Mouse (Mus musculus) fibroblast of lung, adult 2 months (primary cell): Measurements from ENCODE around the gene Trmt2b.
"Not testable (repeated sequence)": the region's sequence is repeated elsewhere in the genome, so short reads cannot be mapped to it uniquely, and the experiment has no call there.

Experiments
- DNase-seq: peaks from one replicate; pipeline ENCODE4 v3.0.0-alpha.2; 2011; ENCODE audit warnings: low read depth

Trmt2b gene

GRCm38 (mm10) chrX:134218161-134218560, 58.6 kb downstream of the Trmt2b start:
- no peak for DNase-seq

DNA sequence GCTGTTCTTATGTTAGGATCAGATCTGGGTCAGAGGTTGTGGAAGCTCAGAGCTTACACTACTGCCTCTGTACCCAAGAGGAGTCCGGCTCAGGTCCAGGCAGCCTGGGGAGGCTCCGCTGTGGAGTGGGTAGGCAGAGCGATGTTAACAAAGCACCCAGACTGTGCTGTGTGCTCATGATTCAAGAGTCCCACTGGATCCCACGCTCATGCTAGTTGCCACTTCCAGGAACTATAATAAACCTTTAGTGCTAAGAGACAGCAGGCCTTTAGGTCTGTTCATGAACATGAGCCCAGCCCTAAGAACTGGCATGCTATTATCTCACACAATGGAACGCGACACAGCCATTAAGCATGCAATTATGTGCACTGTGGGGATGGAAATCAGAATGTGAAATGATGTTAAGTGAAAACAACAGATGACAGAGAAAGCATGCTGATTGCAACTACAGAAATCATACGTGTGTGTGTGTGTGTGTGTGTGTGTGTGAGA, 65.6 kb downstream of the Trmt2b start:
- no peak for DNase-seq

DNA sequence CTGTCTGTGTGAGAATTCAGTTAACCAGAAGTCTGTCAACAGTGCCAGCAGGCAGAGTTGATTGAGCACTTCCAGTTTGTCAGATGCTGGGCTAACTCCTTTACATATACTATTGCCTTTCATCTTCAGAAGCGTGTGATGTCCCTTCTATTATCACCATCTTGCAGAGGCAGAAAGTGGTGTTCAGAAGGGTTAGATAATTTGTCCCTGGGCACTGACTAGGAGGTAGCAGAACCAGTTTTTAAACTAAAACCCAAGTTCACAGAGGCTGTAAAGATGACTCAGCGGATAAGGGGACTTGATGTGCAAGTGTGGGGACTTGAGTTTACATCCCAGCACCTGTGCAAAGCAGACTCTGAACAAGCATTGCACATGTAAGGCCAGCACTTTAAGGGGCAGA, 68.3 kb downstream of the Trmt2b start:
- no peak for DNase-seq

GRCm38 (mm10) chrX:134187201-134187600, 89.6 kb downstream of the Trmt2b start, which contains the start of gene Arl13a:
TSS of gene Arl13a (plus strand) at chrX:134187501.
- not testable (repeated sequence) for DNase-seq

- DNase-seq = no peak
Observed at GRCm38 (mm10) chrX:134174699-134175098, 102.1 kb downstream of the Trmt2b start.
